8 mouse cellular contexts compared by ENCODE assay signal in genomic region chr15:79026511-79027290, GRCm38 (mm10). TPM values are rescaled to one million over a fixed set of nuclear protein-coding genes. Genes with fewer than 3 reads are reported as not detected.
DNase-seq lines count a peak whose midpoint lies in the region; ATAC-seq and TF ChIP-seq lines count a peak whose summit lies in the region.

No protein-coding gene starts in this region.

- no peaks in the 10 kb centered on the region for H3K27me3 ChIP-seq in cerebellum, adult 2 months (ENCODE audit: control insufficient read depth, insufficient read depth, low read length)
- no peaks in the 10 kb centered on the region for H3K27me3 ChIP-seq in intestine, postnatal 0 days (replicated peaks; ENCODE audit: control insufficient read depth, insufficient read depth, low read length)
- peaks cover 40% of the 10 kb centered on the region for H3K27me3 ChIP-seq in midbrain, embryonic 10.5 days (ENCODE audit: low read depth, poor library complexity, severe bottlenecking)

- H3K4me3 ChIP-seq in cerebellum, adult 2 months (replicated peaks; ENCODE audit: insufficient read depth, low read depth, low read length) = peak overlapping the region; percentile 70
- peak overlapping the region; percentile 84 for H3K4me3 ChIP-seq in intestine, postnatal 0 days (ENCODE audit: low read depth, low read length)
- H3K4me3 ChIP-seq in midbrain, embryonic 10.5 days = peak overlapping the region; percentile 85

- peak overlapping the region; percentile 75 for H3K4me2 ChIP-seq in intestine, postnatal 0 days (replicated peaks; ENCODE audit: low read depth)

- peak overlapping the region; percentile 98 for H3K9ac ChIP-seq in intestine, postnatal 0 days (ENCODE audit: low read depth, low read length)

- no peak for TF ChIP-seq POLR2A in cerebellum, adult 2 months (IDR thresholded peaks at IDR 0.05; ENCODE audit: borderline replicate concordance, insufficient read depth, low read length)

- no peak for TF ChIP-seq CTCF in cerebellum, adult 2 months (IDR thresholded peaks at IDR 0.05; ENCODE audit: borderline replicate concordance, insufficient read depth, low read depth, low read length)
- no peak for TF ChIP-seq CTCF in intestine, postnatal 0 days (IDR thresholded peaks at IDR 0.05; ENCODE audit: low read depth)

- WGBS in cerebellum, adult 2 months = 29% methylated on average over 14 of the region's 14 CpGs
- 33% methylated on average over 14 of the region's 14 CpGs for WGBS in intestine, postnatal 0 days
- 48% methylated on average over 14 of the region's 14 CpGs for WGBS in midbrain, embryonic 10.5 days

- no peaks in the 10 kb centered on the region for H3K36me3 ChIP-seq in intestine, postnatal 0 days (ENCODE audit: control insufficient read depth, insufficient read depth)
- no peaks in the 10 kb centered on the region for H3K36me3 ChIP-seq in midbrain, embryonic 10.5 days

- ATAC-seq in intestine, postnatal 0 days = no peak

- peak overlapping the region; percentile 86; the same call in 1 of the 2 replicates for H3K27ac ChIP-seq in cerebellum, adult 2 months (ENCODE audit: insufficient read depth, low read length)
- H3K27ac ChIP-seq in intestine, postnatal 0 days (ENCODE audit: low read depth, low read length) = peak overlapping the region; percentile 98
- peak overlapping the region; percentile 100 for H3K27ac ChIP-seq in midbrain, embryonic 10.5 days (replicated peaks)

- DNase-seq in cerebellum, adult 2 months = peak; percentile 34 to 49
- no peak for DNase-seq in cerebellum, adult 11 months
- DNase-seq in cerebellum, postnatal 36 days = peak; percentile 34 to 37
- DNase-seq in midbrain, embryonic 10.5 days (ENCODE audit: low spot score) = no peak
- no peak for DNase-seq in spleen, postnatal 10 days (ENCODE audit: low spot score in 2 of 2)
- DNase-seq in gastrocnemius, adult 8-10 months (ENCODE audit: low spot score in 2 of 2) = no peak
- DNase-seq in urinary bladder, postnatal 14 days (ENCODE audit: low spot score) = no peak

- peaks cover 6% of the 10 kb centered on the region for H3K4me1 ChIP-seq in cerebellum, adult 2 months (ENCODE audit: control insufficient read depth, insufficient read depth, low read length)
- 0 out of 2 replicates have a peak, but pooled peaks cover 2% of the 10 kb centered on the region for H3K4me1 ChIP-seq in intestine, postnatal 0 days (replicated peaks; ENCODE audit: control insufficient read depth, insufficient read depth, low read length)
- H3K4me1 ChIP-seq in midbrain, embryonic 10.5 days = peaks cover 65% of the 10 kb centered on the region

- no peaks in the 10 kb centered on the region for H3K9me3 ChIP-seq in intestine, postnatal 0 days (ENCODE audit: control insufficient read depth)
- H3K9me3 ChIP-seq in midbrain, embryonic 10.5 days (replicated peaks) = no peaks in the 10 kb centered on the region

RNA-seq across cellular contexts. Expression of gene H1f0, which starts 1.5 kb away (rescaled TPM):
- 197 and 242 TPM in 2 replicates for polyA plus RNA-seq in cerebellum, adult 2 months (2012; rRNA removed)
- 298 and 319 TPM in 2 replicates for polyA plus RNA-seq in intestine, postnatal 0 days (2015; fragmentation: Nextera tagmentation; extraction: Ambion mirVana)
- polyA plus RNA-seq in midbrain, embryonic 10.5 days (2016; fragmentation: Nextera tagmentation; extraction: Ambion mirVana) = 421 and 499 TPM in 2 replicates
- 100 to 1,000 TPM in 1 of 4 experiments, 10 to 100 TPM in 3; 84.7 to 103 (median 92.1) TPM for total RNA-seq in gastrocnemius, adult 8-10 months (2022)

RNA-seq across cellular contexts. Expression of gene Galr3, which starts 15.0 kb away (rescaled TPM):
- polyA plus RNA-seq in cerebellum, adult 2 months (2012; rRNA removed) = 0.11 and 0.26 TPM in 2 replicates
- 2.2 and 2.6 TPM in 2 replicates for polyA plus RNA-seq in intestine, postnatal 0 days (2015; fragmentation: Nextera tagmentation; extraction: Ambion mirVana)
- not detected in 2 replicates for polyA plus RNA-seq in midbrain, embryonic 10.5 days (2016; fragmentation: Nextera tagmentation; extraction: Ambion mirVana)
- total RNA-seq in gastrocnemius, adult 8-10 months (2022) = not detected

RNA-seq across cellular contexts. Expression of gene Ankrd54, which starts 36.0 kb away (rescaled TPM):
- polyA plus RNA-seq in cerebellum, adult 2 months (2012; rRNA removed) = 40.7 and 42.8 TPM in 2 replicates
- 44.1 and 48.8 TPM in 2 replicates for polyA plus RNA-seq in intestine, postnatal 0 days (2015; fragmentation: Nextera tagmentation; extraction: Ambion mirVana)
- polyA plus RNA-seq in midbrain, embryonic 10.5 days (2016; fragmentation: Nextera tagmentation; extraction: Ambion mirVana) = 65.1 and 66.6 TPM in 2 replicates
- 1 to 10 TPM; 3.1 to 5.8 (median 3.5) TPM for total RNA-seq in gastrocnemius, adult 8-10 months (2022)

RNA-seq across cellular contexts. Expression of gene Eif3l, which starts 48.3 kb away (rescaled TPM):
- polyA plus RNA-seq in cerebellum, adult 2 months (2012; rRNA removed) = 88.1 and 93.0 TPM in 2 replicates
- polyA plus RNA-seq in intestine, postnatal 0 days (2015; fragmentation: Nextera tagmentation; extraction: Ambion mirVana) = 97.0 and 100 TPM in 2 replicates
- polyA plus RNA-seq in midbrain, embryonic 10.5 days (2016; fragmentation: Nextera tagmentation; extraction: Ambion mirVana) = 260 and 273 TPM in 2 replicates
- 10 to 100 TPM; 57.8 to 60.8 (median 60.6) TPM for total RNA-seq in gastrocnemius, adult 8-10 months (2022)

Comparison
In these comparisons a context has a peak if more than half of its experiments do, and no peak if none do; other contexts are left out.
1. DNase-seq: peak in cerebellum, adult 2 months (2 of 2) and cerebellum, postnatal 36 days (2 of 2); none in cerebellum, adult 11 months (single experiment), midbrain, embryonic 10.5 days (single experiment), spleen, postnatal 10 days (0 of 2), gastrocnemius, adult 8-10 months (0 of 2) and urinary bladder, postnatal 14 days (single experiment).
2. Peak in every context shown above with its lines, with median percentiles within 50 percentile points of each other: H3K27ac ChIP-seq and H3K4me3 ChIP-seq.